Mouse (Mus musculus) induced T-regulatory cell, adult 2 months (primary cell): Measurements from ENCODE around the gene Pigl.

Experiments used
- DNase-seq: peaks from one replicate; pipeline ENCODE4 v3.0.0-alpha.2; 2012; ENCODE audit warnings: low read depth

Pigl gene

DNA sequence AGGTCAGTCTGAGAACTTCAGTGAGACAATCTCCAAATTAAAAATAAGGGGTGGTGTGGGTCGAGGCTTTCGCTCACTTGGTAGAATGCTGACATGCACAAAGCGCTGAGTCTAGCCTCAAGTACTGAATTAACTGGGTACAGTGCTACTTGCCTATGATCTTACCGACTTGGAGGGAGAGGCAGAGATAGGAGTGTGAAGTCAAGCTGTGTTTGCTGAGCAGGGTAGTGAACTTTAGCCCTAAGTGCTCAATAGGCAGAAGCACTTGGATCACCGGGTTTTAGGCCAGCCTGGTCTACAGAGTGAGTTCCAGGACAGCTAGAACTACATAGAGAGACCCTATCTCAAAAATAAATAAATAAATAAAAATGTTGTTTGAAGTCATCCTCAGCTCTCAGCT, 98.9 kb downstream of the Pigl start:
- no peak for DNase-seq

DNA sequence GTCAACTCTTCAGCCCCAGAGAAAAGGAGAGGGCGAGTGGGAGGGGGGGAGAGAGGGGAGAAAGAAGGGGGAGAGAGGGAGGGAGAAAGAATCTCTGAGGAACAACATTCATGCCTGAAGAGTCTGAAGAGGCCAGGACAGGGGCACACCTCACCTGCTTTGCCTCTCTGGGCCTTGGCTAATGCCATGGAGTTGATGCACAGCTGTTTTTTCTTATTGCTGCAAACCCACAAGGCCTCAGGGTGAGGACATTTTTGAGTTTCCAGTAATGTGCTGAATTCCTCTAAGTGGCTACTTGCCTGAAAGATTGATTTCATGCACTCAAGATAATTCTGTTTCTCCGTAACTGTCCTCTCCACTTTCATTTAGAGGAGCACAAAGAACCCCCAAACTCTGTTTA, 99.9 kb downstream of the Pigl start:
- DNase-seq = no peak

DNA sequence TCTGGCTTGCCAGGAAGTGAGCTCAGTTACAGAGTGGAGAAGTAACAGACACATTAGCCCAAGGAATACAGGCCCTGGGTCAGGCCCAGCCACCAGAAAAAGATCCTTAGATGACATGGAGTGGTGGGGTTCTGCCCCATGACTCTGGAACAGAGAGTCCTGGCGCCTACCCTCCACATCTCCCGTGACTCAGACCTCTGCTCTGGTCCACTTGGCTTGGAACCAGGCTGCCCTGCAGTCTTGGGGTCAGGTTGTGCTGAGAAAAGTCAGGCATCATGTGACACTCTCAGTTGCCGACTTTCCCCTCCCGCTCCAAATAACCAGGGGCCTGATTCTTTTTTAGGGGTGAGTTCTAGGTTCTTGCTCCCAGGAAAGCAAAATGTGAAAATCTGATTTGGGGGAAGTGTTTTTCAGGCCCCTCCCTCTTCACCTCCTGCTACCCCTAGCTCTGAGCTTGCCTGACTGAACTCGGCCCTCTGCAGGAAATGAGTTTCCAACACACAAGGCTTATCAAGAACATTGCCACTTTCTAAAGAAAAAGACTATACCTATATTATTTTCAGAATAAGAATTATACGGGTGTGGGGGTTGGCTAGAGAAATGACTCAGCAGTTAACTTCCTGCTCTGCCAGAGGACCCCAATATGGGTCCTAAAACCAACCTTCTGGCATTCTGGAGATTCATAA, 100.8 kb downstream of the Pigl start:
- DNase-seq = no peak

DNA sequence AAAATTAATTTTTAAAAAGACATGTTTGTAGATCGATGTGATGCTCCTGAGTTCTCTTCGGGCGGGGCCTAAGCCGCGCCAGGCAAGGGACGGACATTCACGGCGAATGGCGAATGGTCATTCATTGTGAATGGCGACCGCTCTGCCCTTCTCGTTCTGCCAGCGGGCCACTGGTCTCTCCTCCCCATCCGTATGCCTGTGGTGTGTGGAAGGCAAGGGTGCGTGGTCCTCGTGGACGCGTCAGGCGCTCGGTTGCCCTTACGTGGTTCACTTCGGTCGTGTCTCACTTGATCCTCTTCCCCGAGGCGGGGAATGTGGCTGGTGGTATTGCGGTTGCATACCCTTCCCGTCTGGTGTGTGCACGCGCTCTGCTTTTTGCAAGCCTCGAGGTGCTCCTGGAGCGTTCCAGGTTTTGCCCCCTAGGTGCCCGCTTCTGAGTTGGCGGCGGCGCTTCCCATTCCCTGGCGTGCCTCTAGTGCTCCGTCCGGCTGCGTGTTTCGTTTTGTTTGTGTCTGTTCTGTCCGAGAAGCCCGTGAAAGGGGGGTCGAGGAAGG, 102.3 kb downstream of the Pigl start:
- no peak for DNase-seq

DNA sequence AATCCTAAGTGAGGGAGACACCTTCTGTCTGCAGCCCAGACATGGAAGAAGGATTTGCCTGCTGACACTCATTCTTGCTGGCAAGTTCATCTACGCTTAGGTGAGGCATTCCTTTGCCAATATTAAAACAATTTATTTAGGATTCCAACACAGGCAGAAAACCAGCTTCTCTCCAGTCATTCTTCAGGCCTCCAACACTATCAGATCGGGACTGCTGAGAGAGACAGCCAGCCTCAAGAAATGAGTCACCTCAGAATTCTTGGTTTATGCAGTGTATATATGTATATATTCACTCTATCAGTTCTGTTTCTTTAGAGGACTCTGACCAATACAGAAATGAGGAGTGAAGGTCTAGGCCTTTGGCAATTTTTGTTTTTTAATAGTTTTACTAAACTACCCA, 105.3 kb downstream of the Pigl start:
- no peak for DNase-seq
